Mouse (Mus musculus): ENCODE results near the gene 4930572O03Rik. TPM values are rescaled to one million over a fixed set of nuclear protein-coding genes. Genes with fewer than 3 reads are reported as not detected.
"Not testable (repeated sequence)": the region's sequence is repeated elsewhere in the genome, so short reads cannot be mapped to it uniquely, and the experiment has no call there.

The 4930572O03Rik gene
- polyA plus RNA-seq, 1 experiment from 2014 or later, result not detected

DNA sequence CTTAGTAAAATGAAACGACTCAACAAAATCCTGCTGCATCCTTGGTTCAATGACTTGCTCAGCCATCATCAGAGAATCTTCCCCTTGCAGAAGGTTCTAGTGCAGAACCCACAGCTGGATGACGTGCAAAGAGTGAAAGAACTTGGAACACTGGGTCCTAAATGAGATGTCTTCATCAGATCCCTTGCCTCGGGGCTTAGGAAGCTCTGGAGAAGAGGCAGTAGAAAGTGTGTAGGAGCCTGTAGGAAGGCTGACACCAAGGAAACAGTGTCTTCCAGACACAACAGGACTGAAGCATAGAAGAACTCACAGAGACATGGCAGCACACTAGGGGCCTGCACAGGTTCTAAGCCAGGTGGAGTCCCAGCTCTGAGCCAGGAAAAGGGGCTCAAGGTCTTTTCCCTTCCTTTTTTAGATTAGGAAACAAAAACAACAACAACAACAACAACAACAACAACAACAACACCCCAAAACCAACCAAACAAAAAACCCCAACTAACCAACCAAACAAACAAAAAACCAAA is 54.4 kb downstream of the 4930572O03Rik start:
- H3K27ac ChIP-seq; H3K36me3 ChIP-seq; H3K4me3 ChIP-seq; H3K4me1 ChIP-seq (replicated peaks); DNase-seq (ENCODE audit: low spot score); H3K27me3 ChIP-seq (ENCODE audit: insufficient read depth, poor library complexity, severe bottlenecking): not testable (repeated sequence)
- WGBS, result 63% methylated on average over 3 of the region's 3 CpGs
- peaks cover 53% of the 10 kb centered on the region for H3K9me3 ChIP-seq

Other genes with a start within 250 kb of the 4930572O03Rik start
- not detected in 2 replicates for gene Gm21149, start 180.5 kb downstream of the 4930572O03Rik start, polyA plus RNA-seq (2016; fragmentation: Nextera tagmentation; extraction: Ambion mirVana)
- not detected in 2 replicates for gene Gm21190, start 127.8 kb downstream of the 4930572O03Rik start, polyA plus RNA-seq (2016; fragmentation: Nextera tagmentation; extraction: Ambion mirVana)
- gene Gm21083, start 79.7 kb downstream of the 4930572O03Rik start, polyA plus RNA-seq (2016; fragmentation: Nextera tagmentation; extraction: Ambion mirVana), result not detected in 2 replicates
- not detected in 2 replicates for gene Speer4d, start 38.0 kb downstream of the 4930572O03Rik start, polyA plus RNA-seq (2016; fragmentation: Nextera tagmentation; extraction: Ambion mirVana)
- not detected in 2 replicates for gene Speer4c, start 57.2 kb upstream of the 4930572O03Rik start, polyA plus RNA-seq (2016; fragmentation: Nextera tagmentation; extraction: Ambion mirVana)